Mouse (Mus musculus): Measurements from ENCODE around the gene Odf4. TPM values are rescaled to one million over a fixed set of nuclear protein-coding genes. Genes with fewer than 3 reads are reported as not detected.
"Not testable (repeated sequence)": the region's sequence is repeated elsewhere in the genome, so short reads cannot be mapped to it uniquely, and the experiment has no call there.

Odf4 gene
- not detected for total RNA-seq (2021)

GRCm38 (mm10) chr11:68926981-68927380 is at the start of gene Odf4:
Gene Odf4, minus strand, starts transcription at chr11:68927081.
- DNase-seq: no peak

GRCm38 (mm10) chr11:68975601-68976000 is 48.7 kb upstream of the Odf4 start:
- no peak for DNase-seq

GRCm38 (mm10) chr11:68975085-68975484 is 48.2 kb upstream of the Odf4 start, which contains the start of gene Rangrf:
Gene Rangrf, minus strand, starts transcription at chr11:68975185.
- no peak for DNase-seq

GRCm38 (mm10) chr11:68974059-68974450 is 47.2 kb upstream of the Odf4 start:
- DNase-seq: no peak

GRCm38 (mm10) chr11:68973250-68974058 is 46.6 kb upstream of the Odf4 start:
- peak; percentile 77 to 80 for DNase-seq

- DNase-seq: no peak
Observed at GRCm38 (mm10) chr11:68970232-68970631, 43.4 kb upstream of the Odf4 start.

GRCm38 (mm10) chr11:68968752-68969151 is 41.9 kb upstream of the Odf4 start:
- DNase-seq: no peak

GRCm38 (mm10) chr11:68967337-68968282 is 40.7 kb upstream of the Odf4 start, which contains the start of gene Slc25a35:
Gene Slc25a35, plus strand, starts transcription at chr11:68968131.
- peak; percentile 89 for DNase-seq

- no peak for DNase-seq
Observed at GRCm38 (mm10) chr11:68966554-68966953, 39.7 kb upstream of the Odf4 start.

GRCm38 (mm10) chr11:68965845-68966244 is 39.0 kb upstream of the Odf4 start:
- no peak for DNase-seq

GRCm38 (mm10) chr11:68965050-68965449 is 38.2 kb upstream of the Odf4 start:
- DNase-seq: no peak

- DNase-seq: no peak
Observed at GRCm38 (mm10) chr11:68963405-68963804, 36.5 kb upstream of the Odf4 start.

GRCm38 (mm10) chr11:68962159-68962558 is 35.3 kb upstream of the Odf4 start:
- not testable (repeated sequence) for DNase-seq

GRCm38 (mm10) chr11:68961596-68961995 is 34.7 kb upstream of the Odf4 start:
- no peak for DNase-seq

GRCm38 (mm10) chr11:68957971-68958370 is 31.1 kb upstream of the Odf4 start:
- DNase-seq: no peak

GRCm38 (mm10) chr11:68957308-68957707 is 30.4 kb upstream of the Odf4 start, which contains the start of gene Arhgef15:
Gene Arhgef15, minus strand, starts transcription at chr11:68957480.
- DNase-seq: no peak

GRCm38 (mm10) chr11:68956697-68957096 is 29.8 kb upstream of the Odf4 start:
- no peak for DNase-seq

- DNase-seq: no peak
Observed at GRCm38 (mm10) chr11:68956107-68956506, 29.2 kb upstream of the Odf4 start.

GRCm38 (mm10) chr11:68955473-68955872 is 28.6 kb upstream of the Odf4 start:
- no peak for DNase-seq

GRCm38 (mm10) chr11:68954408-68954807 is 27.5 kb upstream of the Odf4 start:
- no peak for DNase-seq

- DNase-seq: no peak
Observed at GRCm38 (mm10) chr11:68953903-68954302, 27.0 kb upstream of the Odf4 start.

GRCm38 (mm10) chr11:68947542-68947993 is 20.7 kb upstream of the Odf4 start:
- DNase-seq: no peak

All from layer of hippocampus, postnatal 36 days (tissue).